Mouse (Mus musculus) kidney, embryonic 16.5 days (tissue): Measurements from ENCODE around the gene Vps25. TPM values are rescaled to one million over a fixed set of nuclear protein-coding genes. Genes with fewer than 3 reads are reported as not detected.
A peak's percentile ranks its signal among the peaks of the same experiment; 100 is the strongest.

Experiments used
- ATAC-seq: fragments of 200-750 bp; cut with Nextera tagmentation; 2 replicates; pipeline ENCODE4 v1.8.0; 2017; ENCODE audit warnings: moderate TSS enrichment; ENCODE audit not compliant: low FRiP score, low TSS enrichment
- H3K27ac ChIP-seq: fragments of 300-500 bp; sonication (generic); 2 replicates; pipeline ENCODE4 v1.5.1; 2014; ENCODE audit warnings: low read length
- H3K27me3 ChIP-seq: fragments of 300-500 bp; sonication (generic); 2 replicates; pipeline ENCODE4 v1.6.1; 2014; ENCODE audit warnings: low read length, control low read depth, mixed read lengths; ENCODE audit not compliant: insufficient read depth
- H3K36me3 ChIP-seq: fragments of 300-500 bp; sonication (generic); 2 replicates; pipeline ENCODE4 v1.6.1; 2014; ENCODE audit warnings: low read length, control low read depth, mixed read lengths; ENCODE audit not compliant: insufficient read depth
- H3K4me1 ChIP-seq: fragments of 300-500 bp; sonication (generic); 2 replicates; pipeline ENCODE4 v1.6.1; 2014; ENCODE audit warnings: low read length, control low read depth, mixed read lengths; ENCODE audit not compliant: insufficient read depth
- H3K4me2 ChIP-seq: fragments of 300-500 bp; sonication (generic); replicated peaks from 2 replicates; pipeline ENCODE4 v1.6.1; 2014; ENCODE audit warnings: low read depth, low read length
- H3K4me3 ChIP-seq: fragments of 300-500 bp; sonication (generic); 2 replicates; pipeline ENCODE4 v1.5.1; 2014; ENCODE audit warnings: mild to moderate bottlenecking, low read length
- H3K9ac ChIP-seq: fragments of 300-500 bp; sonication (generic); replicated peaks from 2 replicates; pipeline ENCODE4 v1.6.1; 2014; ENCODE audit warnings: low read length
- H3K9me3 ChIP-seq: fragments of 300-500 bp; sonication (generic); 2 replicates; pipeline ENCODE4 v1.6.1; 2016; ENCODE audit warnings: low read length, control low read depth
- WGBS: fragments of 180-500 bp; shearing (Covaris S2); extraction: QIAGEN DNeasy Blood & Tissue Kit; methylation state at CpG from one replicate; pipeline ENCODE4 v1.1.7; 2014; 5-methylcytosine and 5-hydroxymethylcytosine counted together
- polyA plus RNA-seq: library from polyadenylated mRNA; unstranded; fragments of >200 nt; fragmentation: Nextera tagmentation; extraction: Ambion mirVana; gene quantifications from 2 replicates; pipeline ENCODE4 v1.2.1, GENCODE M21; 2015

Vps25 gene
- polyA plus RNA-seq, 1 experiment from 2014 or later = 154 TPM

GRCm38 (mm10) chr11:101229361-101229900 is 24.1 kb upstream of the Vps25 start:
- H3K27ac ChIP-seq = peak overlapping the region; percentile 99
- no peaks in the 10 kb centered on the region for H3K36me3 ChIP-seq
- no peaks in the 10 kb centered on the region for H3K27me3 ChIP-seq
- H3K4me1 ChIP-seq = peaks cover 56% of the 10 kb centered on the region
- peak overlapping the region; percentile 32 for H3K9ac ChIP-seq
- H3K4me3 ChIP-seq = no peak overlapping the region
- whole genome bisulfite sequencing = 32% methylated on average over 8 of the region's 8 CpGs
- no peak overlapping the region for H3K4me2 ChIP-seq
- H3K9me3 ChIP-seq = no peaks in the 10 kb centered on the region
- ATAC-seq = no peak

- H3K4me3 ChIP-seq = no peak overlapping the region
- H3K9ac ChIP-seq = no peak overlapping the region
- WGBS = 19% methylated on average over 2 of the region's 2 CpGs
- no peaks in the 10 kb centered on the region for H3K36me3 ChIP-seq
- no peaks in the 10 kb centered on the region for H3K27me3 ChIP-seq
- H3K4me1 ChIP-seq = peaks cover 51% of the 10 kb centered on the region
- ATAC-seq = no peak
- peak overlapping the region; percentile 99 for H3K27ac ChIP-seq
- no peaks in the 10 kb centered on the region for H3K9me3 ChIP-seq
- peak overlapping the region; percentile 53 for H3K4me2 ChIP-seq
These were observed 23.4 kb upstream of the Vps25 start for GRCm38 (mm10) chr11:101230061-101230511.

- ATAC-seq = no peak
- Histone ChIP-seq H3K4me2 (peak overlapping the region; percentile 53), H3K27ac (peak overlapping the region; percentile 99), H3K36me3 (no peaks in the 10 kb centered on the region), H3K4me1 (peaks cover 46% of the 10 kb centered on the region), H3K4me3 (peak overlapping the region; percentile 31; the same call in 1 of the 2 replicates), H3K9me3 (no peaks in the 10 kb centered on the region), H3K9ac (peak overlapping the region; percentile 62), H3K27me3 (no peaks in the 10 kb centered on the region)
- WGBS = 14% methylated on average over 5 of the region's 5 CpGs
These were observed 23.0 kb upstream of the Vps25 start for GRCm38 (mm10) chr11:101230526-101230925.

GRCm38 (mm10) chr11:101230991-101231871 is 22.3 kb upstream of the Vps25 start:
- H3K4me2 ChIP-seq = peak overlapping the region; percentile 53
- 1% methylated on average over 18 of the region's 18 CpGs for WGBS
- H3K4me1 ChIP-seq = peaks cover 46% of the 10 kb centered on the region

GRCm38 (mm10) chr11:101232010-101232839 is 21.3 kb upstream of the Vps25 start:
- no peaks in the 10 kb centered on the region for H3K36me3 ChIP-seq
- H3K9me3 ChIP-seq = no peaks in the 10 kb centered on the region
- 38% methylated on average over 6 of the region's 6 CpGs for WGBS
- peak overlapping the region; percentile 31 for H3K4me3 ChIP-seq
- H3K27me3 ChIP-seq = no peaks in the 10 kb centered on the region
- peaks cover 46% of the 10 kb centered on the region for H3K4me1 ChIP-seq
- H3K4me2 ChIP-seq = peak overlapping the region; percentile 53
- peak overlapping the region; percentile 99 for H3K27ac ChIP-seq
- peak; percentile 79 for ATAC-seq
- peak overlapping the region; percentile 62 for H3K9ac ChIP-seq

More at GRCm38 (mm10) chr11:101230991-101231871, 22.3 kb upstream of the Vps25 start:
- no peaks in the 10 kb centered on the region for H3K36me3 ChIP-seq
- peak overlapping the region; percentile 62 for H3K9ac ChIP-seq
- H3K9me3 ChIP-seq = no peaks in the 10 kb centered on the region
- peak; percentile 89 for ATAC-seq
- peak overlapping the region; percentile 99 for H3K27ac ChIP-seq
- no peaks in the 10 kb centered on the region for H3K27me3 ChIP-seq
- H3K4me3 ChIP-seq = peak overlapping the region; percentile 31

- no peak overlapping the region for H3K4me2 ChIP-seq
- peak overlapping the region; percentile 57 for H3K27ac ChIP-seq
- no peak overlapping the region for H3K9ac ChIP-seq
- peaks cover 46% of the 10 kb centered on the region for H3K4me1 ChIP-seq
- no peaks in the 10 kb centered on the region for H3K27me3 ChIP-seq
- WGBS = 72% methylated on average over 1 of the region's 1 CpGs
- H3K9me3 ChIP-seq = no peaks in the 10 kb centered on the region
- ATAC-seq = no peak
- H3K36me3 ChIP-seq = no peaks in the 10 kb centered on the region
- no peak overlapping the region for H3K4me3 ChIP-seq
These were observed 20.3 kb upstream of the Vps25 start for GRCm38 (mm10) chr11:101233240-101233639.

GRCm38 (mm10) chr11:101234124-101234523 is 19.4 kb upstream of the Vps25 start:
- peaks cover 41% of the 10 kb centered on the region for H3K4me1 ChIP-seq
- no peak for ATAC-seq
- no peaks in the 10 kb centered on the region for H3K36me3 ChIP-seq
- peak overlapping the region; percentile 31; the same call in 1 of the 2 replicates for H3K27ac ChIP-seq
- no peaks in the 10 kb centered on the region for H3K27me3 ChIP-seq
- H3K4me2 ChIP-seq = no peak overlapping the region
- H3K4me3 ChIP-seq = no peak overlapping the region
- no peaks in the 10 kb centered on the region for H3K9me3 ChIP-seq
- H3K9ac ChIP-seq = no peak overlapping the region

- H3K27ac ChIP-seq = no peak overlapping the region
- H3K4me2 ChIP-seq = no peak overlapping the region
- H3K4me3 ChIP-seq = no peak overlapping the region
- no peaks in the 10 kb centered on the region for H3K36me3 ChIP-seq
- ATAC-seq = no peak
- no peaks in the 10 kb centered on the region for H3K27me3 ChIP-seq
- H3K9me3 ChIP-seq = no peaks in the 10 kb centered on the region
- no peak overlapping the region for H3K9ac ChIP-seq
- peaks cover 28% of the 10 kb centered on the region for H3K4me1 ChIP-seq
These were observed 18.1 kb upstream of the Vps25 start for GRCm38 (mm10) chr11:101235429-101235828.

GRCm38 (mm10) chr11:101236782-101237181 is 16.7 kb upstream of the Vps25 start:
- Histone ChIP-seq H3K27me3 (no peaks in the 10 kb centered on the region), H3K9ac (no peak overlapping the region), H3K9me3 (no peaks in the 10 kb centered on the region), H3K4me3 (no peak overlapping the region), H3K36me3 (no peaks in the 10 kb centered on the region), H3K27ac (no peak overlapping the region), H3K4me1 (peaks cover 14% of the 10 kb centered on the region), H3K4me2 (no peak overlapping the region)
- no peak for ATAC-seq
- WGBS = 85% methylated on average over 5 of the region's 5 CpGs
